Mouse (Mus musculus): ENCODE results near the gene Atad5. TPM values are rescaled to one million over a fixed set of nuclear protein-coding genes. Genes with fewer than 3 reads are reported as not detected.

Gene Atad5
- total RNA-seq, 1 experiment: 23.6 TPM

- Histone ChIP-seq H3K27ac (ENCODE audit: insufficient read depth, low read depth, low read length, poor library complexity, severe bottlenecking) (no peak overlapping the region), H3K4me1 (ENCODE audit: control insufficient read depth in 2 of 2, insufficient read depth in 2 of 2, low read length in 2 of 2, poor library complexity in 1 of 2) (no peaks in the 10 kb centered on the region), H3K4me3 (ENCODE audit: insufficient read depth in 1 of 2, low read depth in 1 of 2, low read length in 2 of 2, poor library complexity in 1 of 2, severe bottlenecking in 1 of 2) (no peak overlapping the region), H3K36me3 (ENCODE audit: control insufficient read depth, insufficient read depth, low read length, poor library complexity, severe bottlenecking) (peaks cover 10% of the 10 kb centered on the region), H3K9me3 (ENCODE audit: control insufficient read depth, insufficient read depth, low read depth, low read length) (no peaks in the 10 kb centered on the region), H3K9ac (ENCODE audit: insufficient read depth, low read depth, low read length, poor library complexity, severe bottlenecking) (no peak overlapping the region)
- in situ Hi-C loops (cut with MboI; ENCODE audit: low sequenced_read_pairs in 2 of 2, unreplicated experiment in 2 of 2): no loop called here
- TF ChIP-seq MAFK (IDR thresholded peaks at IDR 0.05; ENCODE audit: insufficient read depth, low read depth, low read length) (no peak), CHD2 (IDR thresholded peaks at IDR 0.05; ENCODE audit: low read depth, low read length) (no peak), HCFC1 (IDR thresholded peaks at IDR 0.05; ENCODE audit: borderline replicate concordance, insufficient read depth, low read length) (no peak), ZC3H11A (IDR thresholded peaks at IDR 0.05; ENCODE audit: borderline replicate concordance, low read depth, low read length) (no peak), ZNF384 (IDR thresholded peaks at IDR 0.05; ENCODE audit: low read depth, low read length) (no peak)
- DNase-seq (ENCODE audit: low read depth, low spot score): no peak
These were observed 27.2 kb downstream of the Atad5 start for GRCm38 (mm10) chr11:80116411-80116810.

GRCm38 (mm10) chr11:80132050-80132449 is 42.9 kb downstream of the Atad5 start:
- Histone ChIP-seq H3K4me1 (ENCODE audit: control insufficient read depth in 2 of 2, insufficient read depth in 2 of 2, low read length in 2 of 2, poor library complexity in 1 of 2) (peaks cover 12 to 25% of the 10 kb centered on the region in 2 experiments), H3K9ac (ENCODE audit: insufficient read depth, low read depth, low read length, poor library complexity, severe bottlenecking) (no peak overlapping the region), H3K27ac (ENCODE audit: insufficient read depth, low read depth, low read length, poor library complexity, severe bottlenecking) (peak overlapping the region; percentile 98), H3K9me3 (ENCODE audit: control insufficient read depth, insufficient read depth, low read depth, low read length) (no peaks in the 10 kb centered on the region), H3K36me3 (ENCODE audit: control insufficient read depth, insufficient read depth, low read length, poor library complexity, severe bottlenecking) (peaks cover 7% of the 10 kb centered on the region), H3K4me3 (ENCODE audit: insufficient read depth in 1 of 2, low read depth in 1 of 2, low read length in 2 of 2, poor library complexity in 1 of 2, severe bottlenecking in 1 of 2) (no peak overlapping the region)
- DNase-seq (ENCODE audit: low read depth, low spot score): peak; percentile 75
- in situ Hi-C loops (cut with MboI; ENCODE audit: low sequenced_read_pairs in 2 of 2, unreplicated experiment in 2 of 2): no loop called here
- peak; percentile 59; the same call in 1 of the 2 replicates for TF ChIP-seq CHD2 (IDR thresholded peaks at IDR 0.05; ENCODE audit: low read depth, low read length)
- no peak for TF ChIP-seq ZC3H11A (IDR thresholded peaks at IDR 0.05; ENCODE audit: borderline replicate concordance, low read depth, low read length)
- TF ChIP-seq MAFK (IDR thresholded peaks at IDR 0.05; ENCODE audit: insufficient read depth, low read depth, low read length): peak; percentile 89
- no peak for TF ChIP-seq HCFC1 (IDR thresholded peaks at IDR 0.05; ENCODE audit: borderline replicate concordance, insufficient read depth, low read length)
- no peak for TF ChIP-seq ZNF384 (IDR thresholded peaks at IDR 0.05; ENCODE audit: low read depth, low read length)

- H3K4me3 ChIP-seq (ENCODE audit: insufficient read depth in 1 of 2, low read depth in 1 of 2, low read length in 2 of 2, poor library complexity in 1 of 2, severe bottlenecking in 1 of 2): no peak overlapping the region
- in situ Hi-C loops (cut with MboI; ENCODE audit: low sequenced_read_pairs in 2 of 2, unreplicated experiment in 2 of 2): no loop called here
- DNase-seq (ENCODE audit: low read depth, low spot score): no peak
- peaks cover 12 to 32% of the 10 kb centered on the region in 2 experiments for H3K4me1 ChIP-seq (ENCODE audit: control insufficient read depth in 2 of 2, insufficient read depth in 2 of 2, low read length in 2 of 2, poor library complexity in 1 of 2)
- H3K9me3 ChIP-seq (ENCODE audit: control insufficient read depth, insufficient read depth, low read depth, low read length): no peaks in the 10 kb centered on the region
- H3K27ac ChIP-seq (ENCODE audit: insufficient read depth, low read depth, low read length, poor library complexity, severe bottlenecking): no peak overlapping the region; the same call in 1 of the 2 replicates
- peaks cover 7% of the 10 kb centered on the region for H3K36me3 ChIP-seq (ENCODE audit: control insufficient read depth, insufficient read depth, low read length, poor library complexity, severe bottlenecking)
- no peak for TF ChIP-seq ZC3H11A (IDR thresholded peaks at IDR 0.05; ENCODE audit: borderline replicate concordance, low read depth, low read length)
- no peak for TF ChIP-seq MAFK (IDR thresholded peaks at IDR 0.05; ENCODE audit: insufficient read depth, low read depth, low read length)
- no peak for TF ChIP-seq HCFC1 (IDR thresholded peaks at IDR 0.05; ENCODE audit: borderline replicate concordance, insufficient read depth, low read length)
- no peak for TF ChIP-seq ZNF384 (IDR thresholded peaks at IDR 0.05; ENCODE audit: low read depth, low read length)
- TF ChIP-seq CHD2 (IDR thresholded peaks at IDR 0.05; ENCODE audit: low read depth, low read length): no peak
- no peak overlapping the region for H3K9ac ChIP-seq (ENCODE audit: insufficient read depth, low read depth, low read length, poor library complexity, severe bottlenecking)
These were observed 45.5 kb downstream of the Atad5 start for GRCm38 (mm10) chr11:80134744-80135143.

- H3K36me3 ChIP-seq (ENCODE audit: control insufficient read depth, insufficient read depth, low read length, poor library complexity, severe bottlenecking): peaks cover 7% of the 10 kb centered on the region
These were observed 46.9 kb downstream of the Atad5 start for GRCm38 (mm10) chr11:80135954-80136683.

More at GRCm38 (mm10) chr11:80135954-80136683, 46.9 kb downstream of the Atad5 start:
- peak overlapping the region; percentile 73 for H3K27ac ChIP-seq (ENCODE audit: insufficient read depth, low read depth, low read length, poor library complexity, severe bottlenecking)
- peak; percentile 52 for DNase-seq (ENCODE audit: low read depth, low spot score)
- peaks cover 12 to 32% of the 10 kb centered on the region in 2 experiments for H3K4me1 ChIP-seq (ENCODE audit: control insufficient read depth in 2 of 2, insufficient read depth in 2 of 2, low read length in 2 of 2, poor library complexity in 1 of 2)
- TF ChIP-seq HCFC1 (IDR thresholded peaks at IDR 0.05; ENCODE audit: borderline replicate concordance, insufficient read depth, low read length): no peak
- TF ChIP-seq MAFK (IDR thresholded peaks at IDR 0.05; ENCODE audit: insufficient read depth, low read depth, low read length): peak; percentile 59; the same call in 1 of the 2 replicates
- no peak for TF ChIP-seq CHD2 (IDR thresholded peaks at IDR 0.05; ENCODE audit: low read depth, low read length)
- no peaks in the 10 kb centered on the region for H3K9me3 ChIP-seq (ENCODE audit: control insufficient read depth, insufficient read depth, low read depth, low read length)
- H3K9ac ChIP-seq (ENCODE audit: insufficient read depth, low read depth, low read length, poor library complexity, severe bottlenecking): no peak overlapping the region
- in situ Hi-C loops (cut with MboI; ENCODE audit: low sequenced_read_pairs in 2 of 2, unreplicated experiment in 2 of 2): no loop called here
- peak overlapping the region; percentile 12 to 35; a peak in 2 of 4 replicates for H3K4me3 ChIP-seq (ENCODE audit: insufficient read depth in 1 of 2, low read depth in 1 of 2, low read length in 2 of 2, poor library complexity in 1 of 2, severe bottlenecking in 1 of 2)

Data from ES-E14 (cell line).